Mouse (Mus musculus): ENCODE results near the gene Ngly1.

- no peak for TF ChIP-seq CTCF (IDR thresholded peaks at IDR 0.05; ENCODE audit: low read depth)
- no peak for TF ChIP-seq EP300 (IDR thresholded peaks at IDR 0.05; ENCODE audit: low read depth)
Observed at GRCm38 (mm10) chr14:16293921-16294320, 44.8 kb downstream of the Ngly1 start.

Measured in heart, postnatal 0 days (tissue).